Mouse (Mus musculus) c-Kit-negative CD71-positive TER-119-positive erythroid progenitor cells, embryonic 14.5 days (primary cell): ENCODE results near the gene Msmb.
"Not testable (repeated sequence)": the region's sequence is repeated elsewhere in the genome, so short reads cannot be mapped to it uniquely, and the experiment has no call there.

Experiments
- DNase-seq: peaks from one replicate; pipeline ENCODE4 v3.0.0-alpha.2; 2013; ENCODE audit warnings: low read depth, low spot score

Gene Msmb

DNA sequence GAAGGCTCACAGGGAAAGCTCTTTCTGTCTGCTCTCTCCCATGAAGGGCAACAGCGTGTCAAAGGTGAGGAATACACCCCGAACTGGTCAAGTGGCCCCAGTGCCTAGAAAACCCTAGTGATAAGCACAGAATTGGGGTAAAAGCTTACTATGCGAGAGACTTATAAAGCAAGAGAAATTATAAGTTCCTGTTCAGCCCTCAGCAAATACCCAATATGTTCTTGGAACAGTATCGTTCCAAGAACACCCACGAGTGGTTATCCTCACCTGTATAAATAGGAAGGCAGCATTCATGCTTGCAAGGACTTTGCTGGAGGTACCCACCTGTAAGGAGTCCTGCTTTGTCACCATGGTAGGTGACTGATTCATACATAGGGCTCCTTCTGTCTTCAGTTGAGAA is at the start of gene Msmb:
Gene Msmb, plus strand, starts transcription at position 301 of the 400 bp plus-strand sequence.
- no peak for DNase-seq

DNA sequence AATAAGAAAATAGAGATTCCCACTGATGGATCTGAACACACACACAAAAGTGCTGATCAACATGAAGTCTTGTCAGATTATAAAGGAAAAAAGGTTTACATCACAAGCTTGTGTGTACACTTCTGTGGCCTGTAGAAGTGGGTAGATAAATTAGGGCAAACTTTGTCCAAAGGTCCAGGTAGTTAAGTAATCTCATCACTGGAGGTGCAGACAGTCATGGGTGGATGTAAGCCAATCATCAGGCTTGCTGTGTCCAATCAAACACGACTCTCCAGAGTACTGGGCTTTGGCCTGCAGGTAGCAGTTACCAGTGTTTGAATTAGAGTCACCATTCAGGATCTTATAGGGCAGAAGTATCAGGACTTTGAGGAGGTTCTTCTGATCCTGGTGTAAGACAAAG is 48.8 kb upstream of the Msmb start:
- no peak for DNase-seq

DNA sequence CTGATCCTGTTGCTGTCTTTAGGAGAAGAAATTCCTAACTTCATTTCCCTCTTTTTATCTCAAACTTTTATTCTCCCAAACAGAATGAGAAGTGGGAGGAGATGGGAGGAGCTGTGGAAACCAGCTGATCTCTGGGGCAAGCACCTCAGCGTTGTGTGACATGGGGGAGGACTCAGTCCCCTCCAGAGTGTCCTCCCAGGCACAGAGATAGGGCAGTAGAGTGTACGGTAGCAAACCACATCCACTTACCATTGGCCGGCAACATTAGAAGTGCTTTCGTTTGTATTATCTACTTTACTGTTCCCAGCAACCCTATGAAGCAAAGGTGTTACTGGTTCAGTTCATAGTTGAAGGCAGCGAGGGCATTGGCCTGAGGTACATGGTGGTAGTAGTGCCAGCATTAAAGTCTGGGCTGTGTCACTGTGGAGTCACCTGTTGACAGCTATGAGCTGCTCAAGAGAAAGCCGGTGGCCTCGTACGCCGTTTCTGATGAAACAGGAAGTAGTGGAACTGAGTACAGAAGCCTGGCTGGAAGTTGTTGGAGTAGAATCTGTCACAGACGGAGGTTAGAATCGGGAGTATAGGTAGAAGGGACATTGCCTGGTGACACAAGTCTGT is 48.2 kb upstream of the Msmb start:
- DNase-seq = no peak

DNA sequence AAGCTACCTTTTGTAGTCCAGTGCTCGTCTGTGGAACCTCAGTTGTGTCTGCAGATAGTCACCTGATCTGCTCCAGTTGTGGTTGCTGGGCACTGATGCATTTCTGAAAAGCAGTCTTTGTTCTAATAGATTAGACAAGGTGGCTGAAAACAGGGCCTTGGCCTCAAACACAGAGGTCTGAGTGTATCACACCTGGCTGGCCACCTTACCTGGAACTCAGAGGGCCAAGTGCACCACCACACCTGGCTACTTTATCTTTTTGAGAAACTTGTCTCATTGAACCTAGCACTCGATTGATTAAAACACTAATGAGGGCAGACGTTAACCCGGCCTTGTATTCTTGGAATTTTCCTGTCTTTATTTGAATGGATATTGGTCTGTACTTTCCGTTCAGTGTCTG is 46.2 kb upstream of the Msmb start:
- no peak for DNase-seq

DNA sequence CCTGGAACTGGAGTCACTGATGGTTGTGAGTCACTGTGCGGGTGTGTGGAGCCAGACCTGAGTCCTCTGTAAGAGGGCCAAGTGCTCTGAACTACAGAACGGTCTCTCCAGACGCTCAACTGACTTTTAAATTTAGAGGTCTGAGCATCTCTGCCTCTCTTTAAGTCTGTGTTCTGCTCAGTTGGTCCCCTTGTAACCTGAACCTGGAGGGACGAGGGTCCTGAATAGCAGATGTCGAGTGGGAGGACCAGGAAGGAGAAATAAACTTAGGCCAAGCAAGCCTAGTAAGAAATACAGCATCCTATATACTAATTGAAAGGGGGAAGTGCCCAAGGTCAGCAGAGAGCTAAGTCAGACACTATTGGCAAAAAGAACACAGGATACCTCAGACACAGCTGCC is 45.1 kb upstream of the Msmb start:
- no peak for DNase-seq

DNA sequence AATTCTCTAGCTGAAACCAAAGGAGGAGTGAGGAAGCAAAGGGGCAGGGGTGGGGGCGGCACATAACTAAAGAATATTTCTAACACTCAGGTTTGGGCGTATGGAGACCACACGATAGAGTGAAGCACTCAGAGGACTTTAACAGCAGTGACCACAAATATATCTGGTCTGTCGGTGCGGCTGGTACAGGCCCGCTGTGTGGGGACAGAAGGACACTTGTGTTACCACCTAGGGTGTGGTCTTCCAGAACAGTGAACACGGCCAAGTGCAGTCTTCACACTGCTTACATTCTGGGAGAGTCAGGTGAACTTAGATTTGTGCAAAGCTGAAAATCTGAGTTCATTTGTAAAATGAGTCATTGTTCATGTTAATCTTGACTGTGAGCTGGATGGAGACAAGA is 44.1 kb upstream of the Msmb start:
- DNase-seq = no peak

DNA sequence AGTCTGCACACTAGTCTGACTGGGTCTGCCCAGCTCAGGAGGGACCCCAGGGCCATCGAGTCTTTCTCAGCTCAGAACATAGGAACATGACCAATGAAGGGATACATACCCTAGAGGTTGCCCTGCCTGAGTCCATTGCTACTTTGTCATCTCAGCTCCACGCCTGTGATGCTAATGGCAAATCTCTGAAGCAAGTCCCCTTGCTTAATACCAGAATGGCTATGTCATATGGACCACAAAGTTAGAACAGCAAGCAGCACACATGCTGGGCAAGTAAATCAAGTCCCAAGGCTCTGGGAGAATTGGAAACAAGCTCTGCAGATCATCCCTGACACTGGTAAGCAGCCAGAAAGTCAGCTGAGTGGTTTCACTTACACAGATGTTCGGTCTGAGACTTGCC is 42.9 kb upstream of the Msmb start:
- no peak for DNase-seq

DNA sequence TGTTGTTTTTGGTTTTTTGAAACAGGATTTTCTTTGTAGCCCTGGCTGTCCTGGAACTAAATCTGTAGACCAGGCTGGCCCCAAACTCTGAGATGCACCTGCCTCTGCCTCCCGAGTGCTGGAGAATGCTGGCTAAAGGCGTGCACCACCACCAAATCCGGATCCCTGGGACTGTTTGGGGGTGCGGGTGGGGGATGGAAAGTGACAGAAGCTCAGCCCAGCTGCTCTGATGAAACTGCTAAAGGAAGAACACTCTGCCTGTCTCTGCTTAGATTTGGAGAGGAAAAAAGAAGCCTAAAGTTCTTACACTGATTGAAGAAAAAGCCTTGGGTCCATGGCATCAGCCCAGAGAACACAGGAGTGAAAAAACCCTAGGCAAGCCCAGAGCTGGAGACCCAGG is 38.3 kb upstream of the Msmb start:
- no peak for DNase-seq

DNA sequence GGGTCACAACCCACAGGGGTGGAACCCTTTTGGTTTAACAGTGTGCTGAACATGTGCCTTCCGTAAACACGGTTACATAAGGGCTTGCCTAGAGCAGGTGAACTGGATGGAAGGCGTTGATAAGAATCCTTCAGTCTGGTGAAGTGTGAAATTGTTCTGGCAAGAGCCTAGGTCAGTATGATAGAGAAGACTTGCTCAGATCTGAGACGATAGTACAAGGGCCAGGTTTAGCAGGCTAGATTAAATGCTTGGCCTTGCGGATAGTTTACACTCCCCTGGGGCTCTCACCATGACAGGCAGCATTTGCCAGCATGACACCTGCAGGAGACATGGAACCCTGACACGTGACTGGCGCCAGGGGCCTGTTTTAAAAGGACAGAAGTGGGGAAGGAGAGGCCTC is 36.2 kb upstream of the Msmb start:
- DNase-seq = no peak

DNA sequence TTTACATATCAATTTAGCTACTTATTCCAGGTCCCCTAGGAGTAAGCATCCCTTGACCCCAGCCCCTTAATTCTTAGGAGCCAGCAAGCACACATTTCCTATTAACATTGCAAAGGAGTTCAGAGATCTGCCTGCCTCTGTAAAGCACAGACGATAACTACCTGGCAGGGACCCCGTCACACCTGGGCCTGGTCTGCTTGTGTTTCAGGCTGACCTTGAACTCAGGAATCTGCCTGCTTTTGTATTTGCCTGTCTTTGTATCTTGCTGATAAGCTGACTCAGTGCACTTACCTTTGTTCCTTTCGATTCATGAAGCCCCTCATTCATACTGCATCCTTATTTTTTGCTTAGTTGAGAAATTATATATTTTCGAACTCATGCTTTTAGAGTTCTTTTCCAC is 34.9 kb upstream of the Msmb start:
- no peak for DNase-seq

DNA sequence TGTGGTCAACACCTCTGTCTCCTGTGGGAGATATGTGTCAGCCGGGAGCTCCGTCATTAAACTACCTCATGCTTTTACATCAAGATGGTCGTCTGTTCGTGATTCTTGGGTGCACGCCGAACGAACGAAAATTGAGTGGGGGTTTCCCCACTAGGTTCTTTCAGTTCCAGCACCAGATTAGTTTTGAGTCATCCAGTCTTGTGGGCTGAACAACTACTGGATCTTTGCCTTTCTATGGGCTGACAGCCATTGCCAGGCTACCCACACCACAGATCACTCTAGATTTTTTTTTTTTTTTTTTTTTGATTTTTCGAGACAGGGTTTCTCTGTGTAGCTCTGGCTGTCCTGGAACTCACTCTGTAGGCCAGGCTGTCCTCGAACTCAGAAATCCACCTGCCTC is 29.7 kb upstream of the Msmb start:
- DNase-seq = not testable (repeated sequence)

DNA sequence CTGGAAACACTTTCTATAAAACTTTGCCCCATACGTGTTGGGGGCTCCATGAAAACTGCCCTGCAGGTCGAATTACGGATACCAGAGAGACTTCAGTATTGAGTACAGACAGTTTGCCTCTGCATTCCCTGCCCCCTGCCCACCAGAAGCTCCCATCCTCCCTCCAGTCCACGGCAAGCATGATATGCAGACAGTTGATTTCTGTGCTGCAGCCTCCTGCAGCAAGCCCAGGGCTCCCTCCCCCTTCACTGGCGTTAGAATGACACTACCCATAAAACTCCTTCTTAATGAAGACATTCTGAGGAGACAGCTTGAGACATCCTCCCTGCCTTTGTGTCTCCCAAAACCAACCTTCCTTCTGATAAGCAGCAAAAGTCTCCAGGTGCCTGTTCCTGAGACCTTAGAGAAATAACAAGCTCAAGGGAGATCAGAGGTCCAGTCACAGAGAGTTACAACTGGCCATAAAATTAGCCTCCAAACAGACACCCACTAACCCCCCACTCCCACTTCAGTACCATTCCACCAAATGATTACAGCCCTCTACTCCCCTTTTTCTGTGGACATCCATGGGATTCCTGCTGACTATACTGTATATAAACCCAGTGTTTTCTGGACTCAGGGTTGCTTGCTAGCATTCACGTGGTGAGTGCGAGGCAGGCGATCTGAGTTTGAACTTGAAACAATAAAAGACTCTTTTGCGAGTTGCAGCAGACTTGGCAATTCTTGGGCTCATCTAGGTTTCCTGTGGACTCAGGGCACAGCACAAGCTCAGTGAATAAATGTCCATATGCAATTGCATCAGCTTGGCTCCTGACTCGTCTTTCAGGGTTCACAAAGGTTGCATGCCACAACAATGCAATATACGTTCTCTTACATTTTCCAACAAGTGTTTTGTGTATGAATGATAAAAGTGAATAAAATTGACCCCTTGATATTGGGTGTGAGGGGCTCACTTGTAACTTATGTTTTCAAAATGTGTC is 20.6 kb upstream of the Msmb start:
- no peak for DNase-seq

DNA sequence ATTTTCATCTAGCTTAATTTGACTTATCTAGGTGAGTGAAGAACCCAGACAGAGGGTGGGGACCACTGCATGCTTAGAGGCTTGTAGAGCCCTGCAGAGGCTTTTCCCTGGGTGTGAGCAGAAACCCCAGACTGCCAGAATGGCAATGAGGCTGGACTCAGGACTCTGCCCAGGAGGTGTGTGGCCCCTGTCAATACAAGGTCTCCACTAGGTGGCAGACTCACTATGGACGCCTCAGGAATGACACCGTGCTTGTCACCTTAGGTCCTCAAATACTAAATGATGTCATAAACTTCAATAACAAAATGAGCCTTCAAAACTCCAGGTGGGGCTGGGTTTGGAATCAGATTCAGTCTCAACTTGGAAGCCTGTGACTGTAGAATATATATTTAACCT is 19.9 kb upstream of the Msmb start:
- DNase-seq = peak; percentile 63

DNA sequence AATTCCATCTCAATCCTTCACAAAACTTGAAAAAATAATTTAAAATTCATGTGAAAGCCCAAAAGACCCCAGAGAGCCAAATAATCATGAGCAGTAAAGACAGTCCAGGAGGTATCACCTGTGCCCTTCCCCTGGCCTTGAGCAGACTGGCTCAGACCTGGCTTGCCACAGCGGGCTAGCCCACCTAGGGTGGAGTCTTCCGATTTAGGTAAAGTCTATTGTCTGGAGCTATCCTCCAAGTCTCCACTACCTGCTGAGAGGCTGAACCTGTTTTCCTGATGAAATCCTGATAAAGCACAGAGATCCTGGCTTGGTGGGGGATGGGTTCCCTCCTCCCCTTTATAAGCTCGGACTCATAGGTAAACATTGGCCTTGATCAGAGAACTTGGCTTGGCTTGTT is 17.6 kb upstream of the Msmb start:
- no peak for DNase-seq

DNA sequence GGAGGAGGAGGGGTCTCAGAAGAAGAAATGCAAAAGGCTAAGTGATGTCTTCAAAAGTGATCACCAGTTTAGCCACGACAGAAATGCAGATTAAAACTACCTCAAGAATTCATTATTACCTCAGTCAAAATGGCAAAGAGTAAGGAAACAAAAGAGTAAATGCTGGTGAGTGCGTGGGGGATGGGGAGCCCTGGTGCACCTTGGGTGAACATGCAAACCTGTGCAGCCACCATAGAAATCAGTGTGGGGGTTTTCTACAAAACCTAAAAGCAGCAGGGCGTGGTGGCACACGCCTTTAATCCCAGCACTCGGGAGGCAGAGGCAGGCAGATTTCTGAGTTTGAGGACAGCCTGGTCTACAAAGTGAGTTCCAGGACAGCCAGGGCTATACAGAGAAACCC is 16.6 kb upstream of the Msmb start:
- not testable (repeated sequence) for DNase-seq

DNA sequence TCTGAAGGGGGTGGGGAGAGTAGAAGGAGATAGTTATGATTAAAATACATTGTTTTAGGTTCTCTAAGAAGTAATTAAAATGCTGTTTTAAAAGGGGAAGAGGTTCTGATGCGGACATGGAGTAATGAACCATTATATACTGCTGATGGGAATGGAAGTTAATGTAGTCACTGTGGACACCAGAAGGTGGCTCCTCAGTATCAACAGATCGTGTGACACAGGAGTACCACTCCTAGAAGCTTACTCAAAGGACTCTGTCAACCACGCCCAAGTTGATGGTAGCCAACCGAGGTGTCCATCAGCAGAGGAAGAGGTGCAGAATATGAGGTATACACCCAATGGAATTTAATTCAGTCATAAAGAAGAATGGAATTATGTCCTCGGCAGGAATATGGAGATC is 13.4 kb upstream of the Msmb start:
- DNase-seq = no peak

DNA sequence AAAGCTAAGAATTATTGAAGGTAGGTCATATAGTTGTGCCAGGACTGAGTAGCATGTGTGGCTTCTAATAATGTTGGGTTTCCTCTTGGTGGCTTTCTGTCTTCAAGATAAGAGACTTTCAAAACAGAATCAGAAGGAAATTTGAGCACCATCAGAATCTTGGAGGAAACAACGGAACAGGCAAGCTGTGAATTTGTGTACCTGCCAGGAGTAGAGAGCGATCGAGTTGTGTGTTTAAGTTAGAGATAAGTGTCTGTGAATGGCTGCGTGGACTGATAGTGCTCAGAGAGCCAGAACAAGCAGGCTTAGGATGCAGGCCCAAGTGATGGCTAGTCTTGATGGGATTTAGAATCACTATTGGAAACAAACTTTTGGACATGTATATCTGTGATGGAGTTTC is 10.0 kb upstream of the Msmb start:
- DNase-seq = peak; percentile 31

DNA sequence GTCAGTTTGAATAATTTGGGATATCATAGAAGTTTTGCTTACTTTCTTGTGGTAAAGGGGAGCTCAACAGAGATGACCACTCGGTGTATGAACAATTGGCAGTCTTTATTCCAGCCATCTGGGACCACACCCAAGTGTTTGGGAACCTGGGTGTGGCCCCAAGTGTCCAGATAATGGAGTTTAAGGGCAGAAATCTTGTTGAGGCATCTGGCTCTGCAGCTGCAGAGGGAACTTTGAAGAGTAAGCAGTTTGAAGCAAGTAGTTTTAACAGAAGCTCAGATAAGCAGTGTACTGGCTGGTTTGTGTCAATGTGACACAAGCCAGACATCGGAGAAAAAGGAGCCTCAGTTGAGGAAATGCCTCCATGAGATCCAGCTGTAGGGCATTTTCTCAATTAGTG is 7.5 kb upstream of the Msmb start:
- DNase-seq = peak; percentile 35

DNA sequence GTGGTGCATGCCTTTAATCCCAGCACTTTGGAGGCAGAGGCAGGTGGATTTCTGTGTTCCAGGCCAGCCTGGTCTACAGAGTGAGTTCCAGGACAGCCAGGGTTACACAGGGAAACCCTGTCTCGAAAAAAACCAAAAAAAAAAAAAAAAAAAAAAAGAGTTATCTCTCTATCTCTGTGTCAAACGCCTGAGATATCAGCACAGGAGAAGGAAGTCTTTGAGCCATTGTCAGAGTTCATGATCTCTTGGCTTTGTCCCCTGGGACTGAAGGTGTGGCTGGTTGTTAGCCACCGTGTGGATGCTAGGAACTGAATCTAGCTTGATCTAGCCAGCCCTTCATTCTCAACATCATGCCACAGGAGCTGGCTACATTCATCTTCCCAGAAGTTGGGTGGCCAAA is 5.4 kb upstream of the Msmb start:
- DNase-seq = not testable (repeated sequence)

DNA sequence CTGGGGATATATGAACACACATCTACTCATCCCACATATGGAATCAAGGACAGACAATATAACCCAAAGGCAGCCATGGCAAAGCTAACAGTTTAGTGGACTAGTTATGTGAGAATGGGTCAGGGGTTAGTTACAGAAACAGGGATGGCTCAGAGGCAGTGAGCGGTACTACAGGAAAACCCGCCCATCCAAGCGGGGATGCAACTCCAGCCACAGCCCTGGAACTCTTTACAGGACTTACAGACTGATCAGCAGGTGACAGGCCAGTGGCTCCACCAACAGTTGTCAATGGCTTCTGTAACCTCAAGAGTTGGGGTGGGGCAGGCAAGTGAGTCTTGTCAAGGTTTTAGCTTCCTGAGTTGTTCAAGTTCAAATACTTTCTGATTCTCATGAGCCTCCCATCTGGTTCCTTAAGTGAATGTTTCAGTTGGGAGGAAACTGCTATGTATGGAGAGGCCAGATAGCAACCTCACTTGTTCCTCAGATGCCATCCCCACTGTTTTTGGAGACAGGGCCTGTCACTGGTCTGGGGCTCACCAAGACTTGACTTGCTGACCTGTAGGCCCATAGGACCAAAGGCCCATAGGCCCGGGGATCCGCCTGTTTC is 1.4 kb upstream of the Msmb start:
- no peak for DNase-seq

DNA sequence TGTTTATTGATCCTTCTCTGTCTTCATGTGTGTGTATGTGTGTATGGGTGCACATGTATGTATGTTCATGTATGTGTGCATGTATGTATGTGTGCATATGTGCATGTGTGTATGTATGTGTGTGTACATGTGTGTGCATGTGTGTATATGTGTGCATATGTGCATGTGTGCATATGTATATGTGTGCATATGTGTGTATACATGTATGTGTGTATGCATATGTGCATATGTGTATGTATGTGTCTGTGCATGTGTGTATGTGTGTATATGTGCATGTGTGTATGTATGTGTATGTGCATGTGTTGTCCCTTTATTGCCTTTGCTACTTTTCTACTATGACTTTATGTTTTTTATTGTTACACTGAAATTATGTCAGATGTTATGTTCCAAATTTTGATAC is 2.9 kb downstream of the Msmb start:
- DNase-seq = no peak

DNA sequence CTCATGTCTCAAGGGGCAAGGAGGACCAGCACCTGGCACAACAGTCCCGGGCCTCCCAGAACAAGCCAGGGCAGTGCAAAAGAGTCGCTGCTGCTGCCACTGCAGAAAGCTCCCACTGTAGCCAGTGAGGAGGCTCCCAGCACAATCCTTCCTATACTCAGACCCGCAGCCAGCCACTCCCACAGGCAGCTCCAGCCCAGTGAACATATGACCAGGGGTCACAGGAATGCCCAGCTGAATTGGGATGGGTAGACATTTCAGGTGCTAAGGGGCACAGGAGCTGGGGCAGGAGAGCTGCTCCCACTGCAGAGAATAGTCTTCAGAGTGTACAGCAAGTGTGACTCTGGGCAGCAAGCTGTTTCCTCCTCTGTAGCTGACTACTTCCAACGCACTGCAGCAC is 3.6 kb downstream of the Msmb start:
- no peak for DNase-seq
